Mouse (Mus musculus): ENCODE results near the gene Il1b.

- no peak for TF ChIP-seq POLR2A (IDR thresholded peaks at IDR 0.05; ENCODE audit: borderline replicate concordance, insufficient read depth, low read length)
- TF ChIP-seq CTCF (IDR thresholded peaks at IDR 0.05; ENCODE audit: borderline replicate concordance, insufficient read depth, low read depth, low read length) = no peak
Observed at GRCm38 (mm10) chr2:129403786-129404185, 32.8 kb upstream of the Il1b start.
